ENCODE assay signal across 8 mouse cellular contexts in the genomic region with DNA sequence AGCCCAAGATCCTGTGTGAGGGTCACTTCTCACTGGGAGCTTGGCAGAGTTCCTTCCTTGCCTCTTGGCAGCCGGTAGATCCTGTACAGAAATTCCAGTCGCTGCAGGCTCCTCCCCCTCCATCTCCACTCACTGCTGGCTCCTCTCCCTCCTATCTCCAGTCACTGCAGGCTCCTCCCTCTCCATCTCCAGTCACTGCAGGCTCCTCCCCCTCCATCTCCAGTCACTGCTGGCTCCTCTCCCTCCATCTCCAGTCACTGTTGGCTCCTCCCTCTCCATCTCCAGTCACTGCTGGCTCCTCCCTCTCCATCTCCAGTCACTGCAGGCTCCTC. TPM values are rescaled to one million over a fixed set of nuclear protein-coding genes. Genes with fewer than 3 reads are reported as not detected.
DNase-seq lines count a peak whose midpoint lies in the region; ATAC-seq and TF ChIP-seq lines count a peak whose summit lies in the region.

No protein-coding gene starts in this region.

- peaks cover 9% of the 10 kb centered on the region; the same call in 1 of the 2 replicates for H3K27me3 ChIP-seq in liver, postnatal 0 days (ENCODE audit: insufficient read depth, low read length)
- no peaks in the 10 kb centered on the region for H3K27me3 ChIP-seq in embryonic facial prominence, embryonic 11.5 days (ENCODE audit: control insufficient read depth, insufficient read depth, low read length)
- no peaks in the 10 kb centered on the region for H3K27me3 ChIP-seq in kidney, postnatal 0 days (ENCODE audit: insufficient read depth, low read length)
- H3K27me3 ChIP-seq in midbrain, embryonic 13.5 days = peaks cover 14% of the 10 kb centered on the region

- DNase-seq in liver = peak; percentile 39
- DNase-seq in liver, postnatal 0 days = no peak
- DNase-seq in embryonic facial prominence, embryonic 11.5 days (ENCODE audit: low spot score) = peak; percentile 53
- DNase-seq in kidney, postnatal 0 days (ENCODE audit: low spot score) = peak; percentile 83
- DNase-seq in spleen, adult 12 weeks (ENCODE audit: low spot score) = no peak
- no peak for DNase-seq in testis, postnatal 14 days (ENCODE audit: low spot score)
- DNase-seq in frontal cortex, postnatal 14 days (ENCODE audit: low spot score in 2 of 2) = no peak

- no peak for ATAC-seq in liver, postnatal 0 days
- no peak for ATAC-seq in embryonic facial prominence, embryonic 11.5 days (replicated peaks; ENCODE audit: insufficient number of reproducible peaks, low FRiP score, low TSS enrichment, low read depth)
- no peak for ATAC-seq in kidney, postnatal 0 days (replicated peaks; ENCODE audit: low FRiP score, low read depth)
- ATAC-seq in midbrain, embryonic 13.5 days = no peak

- WGBS in liver, postnatal 0 days (ENCODE audit: insufficient replicate concordance) = 8% methylated on average over 2 of the region's 2 CpGs
- 0% methylated on average over 2 of the region's 2 CpGs for WGBS in embryonic facial prominence, embryonic 11.5 days
- 0% methylated on average over 2 of the region's 2 CpGs for WGBS in kidney, postnatal 0 days
- 5% methylated on average over 2 of the region's 2 CpGs for WGBS in midbrain, embryonic 13.5 days

- H3K9me3 ChIP-seq in liver, postnatal 0 days (ENCODE audit: low read length) = no peaks in the 10 kb centered on the region
- H3K9me3 ChIP-seq in embryonic facial prominence, embryonic 11.5 days (replicated peaks; ENCODE audit: control insufficient read depth, low read length) = no peaks in the 10 kb centered on the region
- H3K9me3 ChIP-seq in kidney, postnatal 0 days (replicated peaks; ENCODE audit: low read length) = no peaks in the 10 kb centered on the region
- H3K9me3 ChIP-seq in midbrain, embryonic 13.5 days = no peaks in the 10 kb centered on the region

- no peak overlapping the region for H3K4me3 ChIP-seq in liver, postnatal 0 days (ENCODE audit: low read depth, low read length)
- H3K4me3 ChIP-seq in embryonic facial prominence, embryonic 11.5 days (ENCODE audit: low read depth, low read length) = no peak overlapping the region
- no peak overlapping the region for H3K4me3 ChIP-seq in kidney, postnatal 0 days (replicated peaks; ENCODE audit: low read depth, low read length)
- H3K4me3 ChIP-seq in midbrain, embryonic 13.5 days (replicated peaks) = no peak overlapping the region

- H3K9ac ChIP-seq in liver, postnatal 0 days (replicated peaks) = no peak overlapping the region
- H3K9ac ChIP-seq in embryonic facial prominence, embryonic 11.5 days (replicated peaks; ENCODE audit: low read length) = no peak overlapping the region
- no peak overlapping the region for H3K9ac ChIP-seq in kidney, postnatal 0 days (ENCODE audit: low read depth, low read length)
- H3K9ac ChIP-seq in midbrain, embryonic 13.5 days (replicated peaks) = no peak overlapping the region

- no peak for TF ChIP-seq CTCF in liver, postnatal 0 days (IDR thresholded peaks at IDR 0.05; ENCODE audit: low read depth)
- TF ChIP-seq CTCF in kidney, postnatal 0 days (IDR thresholded peaks at IDR 0.05; ENCODE audit: low read depth) = no peak

- no peak for TF ChIP-seq EP300 in liver, postnatal 0 days (IDR thresholded peaks at IDR 0.05; ENCODE audit: low read depth)

- no peaks in the 10 kb centered on the region for H3K36me3 ChIP-seq in liver, postnatal 0 days (replicated peaks; ENCODE audit: insufficient read depth, low read length)
- no peaks in the 10 kb centered on the region for H3K36me3 ChIP-seq in embryonic facial prominence, embryonic 11.5 days (replicated peaks; ENCODE audit: control insufficient read depth, insufficient read depth, low read depth, low read length)
- H3K36me3 ChIP-seq in kidney, postnatal 0 days (ENCODE audit: insufficient read depth, low read length) = no peaks in the 10 kb centered on the region
- H3K36me3 ChIP-seq in midbrain, embryonic 13.5 days = no peaks in the 10 kb centered on the region

- no peak overlapping the region for H3K27ac ChIP-seq in liver, postnatal 0 days (ENCODE audit: low read depth)
- no peak overlapping the region for H3K27ac ChIP-seq in embryonic facial prominence, embryonic 11.5 days (replicated peaks; ENCODE audit: low read depth, low read length)
- H3K27ac ChIP-seq in kidney, postnatal 0 days = no peak overlapping the region
- H3K27ac ChIP-seq in midbrain, embryonic 13.5 days = no peak overlapping the region

- no peaks in the 10 kb centered on the region for H3K4me1 ChIP-seq in liver, postnatal 0 days (ENCODE audit: insufficient read depth)
- H3K4me1 ChIP-seq in embryonic facial prominence, embryonic 11.5 days (ENCODE audit: control insufficient read depth, insufficient read depth, low read length) = no peaks in the 10 kb centered on the region
- H3K4me1 ChIP-seq in kidney, postnatal 0 days (replicated peaks; ENCODE audit: insufficient read depth, low read length) = peaks cover 6% of the 10 kb centered on the region; the same call in 1 of the 2 replicates
- H3K4me1 ChIP-seq in midbrain, embryonic 13.5 days (replicated peaks) = peaks cover 7% of the 10 kb centered on the region

- no peak overlapping the region for H3K4me2 ChIP-seq in liver, postnatal 0 days (ENCODE audit: low read depth, low read length)
- H3K4me2 ChIP-seq in embryonic facial prominence, embryonic 11.5 days (ENCODE audit: low read depth, low read length) = no peak overlapping the region
- H3K4me2 ChIP-seq in kidney, postnatal 0 days (ENCODE audit: low read length) = peak overlapping the region; percentile 28; the same call in 1 of the 2 replicates
- peak overlapping the region; percentile 38; the same call in 1 of the 2 replicates for H3K4me2 ChIP-seq in midbrain, embryonic 13.5 days (replicated peaks)

RNA-seq across cellular contexts. Expression of a gene that starts 31.0 kb away (rescaled TPM):
- polyA plus RNA-seq in liver, postnatal 0 days (2015; fragmentation: Nextera tagmentation; extraction: Ambion mirVana) = 0.06 and 0.19 TPM in 2 replicates
- 9.0 and 10.5 TPM in 2 replicates for polyA plus RNA-seq in embryonic facial prominence, embryonic 11.5 days (2014; fragmentation: Nextera tagmentation; extraction: Ambion mirVana)
- 4.0 and 4.7 TPM in 2 replicates for polyA plus RNA-seq in kidney, postnatal 0 days (2015; fragmentation: Nextera tagmentation; extraction: Ambion mirVana)
- polyA plus RNA-seq in midbrain, embryonic 13.5 days (2015; fragmentation: Nextera tagmentation; extraction: Ambion mirVana) = 62.3 and 99.1 TPM in 2 replicates

Comparison
In these comparisons a context has a peak if more than half of its experiments do, and no peak if none do; other contexts are left out.
1. DNase-seq: peak in liver (single experiment), embryonic facial prominence, embryonic 11.5 days (single experiment) and kidney, postnatal 0 days (single experiment); none in liver, postnatal 0 days (single experiment), spleen, adult 12 weeks (single experiment), testis, postnatal 14 days (single experiment) and frontal cortex, postnatal 14 days (0 of 2).
2. H3K4me2 ChIP-seq: peak in kidney, postnatal 0 days (single experiment) and midbrain, embryonic 13.5 days (single experiment); none in liver, postnatal 0 days (single experiment) and embryonic facial prominence, embryonic 11.5 days (single experiment).